Mouse (Mus musculus) adrenal gland, adult 8-10 months (tissue): ENCODE measurements around the gene Htr6. TPM values are rescaled to one million over a fixed set of nuclear protein-coding genes. Genes with fewer than 3 reads are reported as not detected.

Source experiments
- DNase-seq: peaks from one replicate; pipeline ENCODE4 v3.0.0; 2022
- total RNA-seq, 4 experiments: library from RNA; stranded (reverse); gene quantifications; 2 replicates each; pipeline ENCODE4 v1.2.4; 2022

The Htr6 gene
- total RNA-seq, 4 experiments from 2014 or later = 0.48 to 0.99 (median 0.84) TPM

- DNase-seq = no peak
Observed at GRCm38 (mm10) chr4:139086984-139087383, 11.6 kb upstream of the Htr6 start.

- DNase-seq = peak; percentile 66
Observed at GRCm38 (mm10) chr4:139086037-139086436, 10.7 kb upstream of the Htr6 start.

- DNase-seq = no peak
Observed at GRCm38 (mm10) chr4:139085337-139085736, 10.0 kb upstream of the Htr6 start.

DNA sequence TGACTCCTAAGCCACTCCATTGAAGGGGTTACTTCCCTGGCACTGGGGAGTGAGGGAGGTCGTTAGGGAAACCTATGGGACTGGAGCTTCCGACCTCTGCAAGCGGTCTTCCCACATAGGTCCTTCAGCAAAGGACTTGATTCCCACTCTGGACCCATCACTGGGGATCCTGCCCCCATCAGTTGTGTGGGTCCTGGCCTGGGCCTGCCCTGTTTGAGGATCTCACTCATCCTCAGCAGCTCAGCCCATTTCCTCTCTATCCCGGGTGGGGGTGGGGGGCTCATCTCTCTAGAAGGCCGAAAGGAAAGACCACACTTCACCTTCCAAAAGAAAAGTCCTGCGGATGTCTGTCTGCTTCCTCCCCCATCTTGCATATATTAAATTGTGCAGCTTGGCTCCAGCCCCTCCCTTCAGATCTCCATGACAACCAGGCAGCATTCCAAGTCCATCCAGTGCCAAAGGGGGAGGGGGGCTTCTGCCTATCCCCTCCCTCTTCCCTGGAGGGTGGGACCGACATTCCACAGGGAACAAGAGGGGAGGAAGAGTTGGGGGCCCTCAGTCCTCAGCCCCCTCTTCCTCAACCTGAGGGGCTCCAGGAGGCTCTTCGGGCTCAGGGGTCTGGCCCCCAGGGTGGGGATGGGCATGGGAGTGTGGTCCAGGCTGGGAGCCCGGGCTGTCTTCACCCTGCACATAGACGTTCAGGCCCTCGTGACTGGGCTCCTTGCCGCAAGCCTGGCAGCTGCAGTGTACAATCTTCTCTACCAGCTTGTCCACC, 7.6 kb upstream of the Htr6 start:
- DNase-seq = no peak

GRCm38 (mm10) chr4:139081270-139081931, 6.0 kb upstream of the Htr6 start:
- peak; percentile 44 for DNase-seq

GRCm38 (mm10) chr4:139080259-139080658, 4.9 kb upstream of the Htr6 start:
- DNase-seq = no peak

DNA sequence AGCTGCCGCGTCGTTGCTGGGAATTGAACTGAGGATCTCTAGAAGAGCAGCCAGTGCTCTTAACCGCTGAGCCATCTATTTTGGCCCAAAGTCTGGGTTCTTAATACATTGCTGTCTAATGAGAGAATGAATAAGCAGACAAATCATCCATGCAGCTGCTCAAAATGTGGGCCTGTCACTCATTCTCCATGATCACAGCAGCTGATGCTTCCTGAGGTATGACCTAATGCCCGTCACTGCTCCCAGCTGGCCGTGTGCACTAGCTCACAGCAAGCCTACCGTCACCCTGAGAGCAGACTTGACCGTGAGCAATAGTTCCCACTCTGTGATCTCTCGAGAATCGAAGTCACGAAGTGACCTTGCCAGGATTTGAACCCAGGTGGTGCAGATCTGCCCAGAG, 4.1 kb upstream of the Htr6 start:
- no peak for DNase-seq

GRCm38 (mm10) chr4:139078726-139079125, 3.4 kb upstream of the Htr6 start:
- DNase-seq = no peak

DNA sequence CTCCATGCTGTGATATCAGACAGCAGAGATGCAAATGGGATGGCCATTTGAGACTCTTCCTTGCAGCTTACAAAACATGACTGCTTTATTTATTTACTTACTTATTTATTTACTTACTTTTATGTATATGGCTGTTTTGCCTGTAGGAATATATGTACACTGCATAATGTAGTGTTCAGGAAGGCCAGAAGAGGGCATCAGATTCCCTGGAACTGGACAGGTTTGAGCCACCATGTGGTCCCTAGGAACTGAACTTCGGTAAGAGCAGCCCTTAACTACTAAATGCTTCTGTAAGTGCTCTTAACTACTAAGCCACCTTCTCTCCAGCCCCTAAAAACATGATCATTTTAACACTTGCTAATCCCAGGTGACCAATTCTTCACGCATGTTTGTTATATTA, 2.9 kb upstream of the Htr6 start:
- DNase-seq = no peak

GRCm38 (mm10) chr4:139075915-139076314, 545 bp upstream of the Htr6 start:
- DNase-seq = no peak

- no peak for DNase-seq
Observed at GRCm38 (mm10) chr4:139074060-139074459, 1.3 kb downstream of the Htr6 start.

DNA sequence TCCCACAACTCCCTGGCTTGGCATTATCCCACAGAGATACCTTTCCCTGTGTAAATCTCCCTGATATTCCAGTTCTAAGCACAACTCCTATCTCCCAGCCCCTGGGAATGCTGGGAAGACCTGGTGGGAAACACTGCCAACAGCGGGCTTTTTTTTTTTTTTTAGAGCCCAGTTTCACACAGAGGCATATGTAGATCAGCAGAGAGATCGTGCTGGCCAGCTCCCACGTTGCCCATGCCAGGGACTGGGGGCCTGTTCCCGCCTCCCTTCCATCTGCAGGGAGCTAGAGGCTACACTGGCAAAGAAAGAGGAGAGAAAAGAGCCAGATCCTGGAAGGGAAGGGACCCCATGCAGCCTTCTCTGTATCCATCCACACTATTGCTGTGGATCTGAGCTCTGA, 7.1 kb downstream of the Htr6 start:
- DNase-seq = no peak

DNA sequence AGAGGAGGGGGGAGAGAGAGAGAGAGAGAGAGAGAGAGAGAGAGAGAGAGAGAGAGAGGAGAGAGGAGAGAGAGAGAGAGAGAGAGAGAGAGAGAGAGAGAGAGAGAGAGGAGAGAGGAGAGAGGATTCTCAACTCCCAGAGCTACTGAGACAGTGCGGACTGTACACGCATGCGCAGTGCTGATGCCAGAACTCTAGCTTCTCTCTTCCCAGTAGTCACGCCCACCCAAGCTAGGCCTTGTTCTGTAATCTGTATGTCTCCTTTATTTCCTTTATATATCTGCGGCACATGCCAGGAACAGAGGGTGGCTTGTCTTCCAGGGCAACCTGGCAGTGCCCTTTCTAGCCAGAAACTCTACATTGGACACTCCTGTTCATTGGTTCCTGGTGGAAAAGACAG, 10.5 kb downstream of the Htr6 start:
- DNase-seq = no peak

DNA sequence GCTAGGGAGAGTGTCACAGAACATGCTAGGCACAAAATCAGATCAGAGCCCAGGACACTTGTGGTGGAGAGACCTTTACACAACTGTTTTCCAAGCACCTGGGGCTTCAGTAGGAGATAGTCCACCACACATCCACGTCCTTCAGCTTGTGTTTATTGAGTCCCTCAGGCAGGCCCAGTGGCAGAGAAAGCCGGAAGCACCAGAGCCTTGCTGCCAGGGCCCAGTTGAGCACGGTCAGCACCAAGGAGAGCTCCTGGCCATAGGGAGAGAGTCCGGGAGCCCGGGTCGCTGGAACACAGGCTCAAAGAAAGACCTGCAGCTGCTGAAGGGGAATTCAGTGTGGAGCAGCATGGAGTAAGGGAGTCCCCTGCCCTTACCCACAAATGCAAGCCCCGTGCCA, 15.8 kb downstream of the Htr6 start:
- DNase-seq = no peak

GRCm38 (mm10) chr4:139058029-139058428, 17.3 kb downstream of the Htr6 start:
- DNase-seq = no peak

GRCm38 (mm10) chr4:139057291-139057690, 18.1 kb downstream of the Htr6 start:
- no peak for DNase-seq

- DNase-seq = no peak
Observed at GRCm38 (mm10) chr4:139055744-139056143, 19.6 kb downstream of the Htr6 start.

- no peak for DNase-seq
Observed at GRCm38 (mm10) chr4:139055336-139055735, 20.0 kb downstream of the Htr6 start.

- no peak for DNase-seq
Observed at GRCm38 (mm10) chr4:139054300-139054923, 21.0 kb downstream of the Htr6 start.

DNA sequence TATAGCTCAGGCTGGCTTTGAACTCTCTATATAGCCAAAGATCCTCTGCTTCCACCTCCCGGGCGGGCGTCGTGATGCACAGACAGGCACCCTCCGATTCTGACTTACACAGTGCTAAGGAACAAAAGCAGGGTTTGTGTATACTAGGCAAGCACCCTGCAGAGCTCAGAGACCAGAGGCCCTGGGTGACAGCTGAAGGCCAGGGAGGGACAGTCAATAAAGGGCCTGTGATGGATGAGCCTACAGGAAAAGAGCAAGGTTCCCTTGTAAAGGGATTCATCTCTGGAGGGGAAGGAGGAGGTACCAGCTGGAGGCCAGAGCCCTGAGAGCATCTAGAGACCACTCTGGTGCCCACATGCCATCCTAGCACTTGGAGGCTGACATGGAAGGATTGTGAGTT, 22.0 kb downstream of the Htr6 start:
- DNase-seq = peak; percentile 54

DNA sequence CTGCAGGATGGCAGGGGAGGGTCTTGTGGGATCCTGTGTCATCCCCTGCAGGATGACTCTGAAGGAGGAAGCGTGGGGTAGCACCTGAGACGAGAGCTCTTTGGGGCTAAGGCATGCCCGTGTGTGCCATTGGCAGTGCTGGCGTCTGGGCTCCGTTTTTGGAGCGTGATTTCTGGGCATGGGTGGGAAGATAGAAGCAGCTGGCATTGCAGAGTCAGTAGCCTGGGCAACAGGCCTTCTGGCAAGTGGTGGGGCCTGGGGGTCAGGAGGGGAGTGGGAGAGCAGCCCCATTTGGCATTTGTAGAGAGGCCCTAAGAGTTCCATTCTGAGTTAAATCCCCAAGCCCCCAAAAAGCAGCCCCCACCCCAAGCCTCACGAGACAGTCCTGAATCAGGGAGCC, 22.6 kb downstream of the Htr6 start:
- no peak for DNase-seq

- DNase-seq = no peak
Observed at GRCm38 (mm10) chr4:139048518-139048917, 26.9 kb downstream of the Htr6 start.

GRCm38 (mm10) chr4:139046354-139046753, 29.0 kb downstream of the Htr6 start:
- DNase-seq = no peak

DNA sequence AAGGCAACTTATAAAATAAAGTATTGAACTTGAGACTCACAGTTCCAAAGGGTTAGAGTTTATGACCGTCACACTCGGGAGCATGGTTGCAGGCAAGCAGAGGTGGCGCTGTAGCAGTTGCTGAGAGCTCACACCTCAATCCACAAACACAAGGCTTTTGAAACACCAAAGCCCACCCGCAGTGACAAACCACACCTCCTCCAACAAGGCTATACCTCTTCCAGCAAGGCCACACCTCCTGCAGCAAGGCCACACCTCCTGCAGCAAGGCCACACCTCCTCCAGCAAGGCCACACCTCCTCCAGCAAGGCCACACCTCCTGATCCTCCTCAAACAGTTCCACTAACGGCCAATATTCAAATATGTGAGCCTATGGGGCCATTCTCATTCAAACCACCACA, 30.8 kb downstream of the Htr6 start:
- DNase-seq = no peak
